Mouse (Mus musculus): ENCODE results near the gene Gm12166. TPM values are rescaled to one million over a fixed set of nuclear protein-coding genes. Genes with fewer than 3 reads are reported as not detected.

Gm12166 gene
- 1.3 TPM for polyA plus RNA-seq (2014; fragmentation: Illumina TruSeq; extraction: RNeasy Lipid Tissue Mini Kit (QIAGEN cat#74804); ENCODE audit: low read depth, low replicate concordance)

DNA sequence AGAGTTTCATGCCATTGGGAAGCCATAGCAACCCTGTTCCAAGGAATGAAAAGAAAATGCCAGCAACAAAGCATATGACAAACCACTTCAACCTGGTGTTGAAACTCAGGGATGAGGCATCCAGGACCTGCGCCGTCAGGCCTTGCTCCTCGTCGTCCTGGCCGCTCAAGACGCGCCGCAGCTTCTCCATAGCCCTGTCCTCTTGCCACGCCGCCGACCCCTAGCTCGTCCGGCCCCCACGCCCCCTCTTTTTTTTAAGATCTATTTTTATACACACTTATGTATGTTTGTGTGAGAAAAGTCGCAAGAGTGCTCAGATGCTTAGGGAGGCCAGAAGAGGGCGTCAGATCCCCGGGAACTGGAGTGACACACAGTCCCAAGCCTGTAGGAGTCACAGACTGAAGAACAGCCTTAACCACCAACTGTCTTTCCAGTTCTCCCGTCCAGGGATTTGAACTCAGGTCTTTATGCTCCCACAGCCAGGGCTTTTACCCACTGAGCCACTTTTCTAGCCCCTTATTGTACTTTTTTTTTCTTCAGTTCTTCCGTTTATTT is at the start of gene Gm12166:
Gene Gm12166, minus strand, starts transcription at position 217 of the 555 bp plus-strand sequence.

DNA sequence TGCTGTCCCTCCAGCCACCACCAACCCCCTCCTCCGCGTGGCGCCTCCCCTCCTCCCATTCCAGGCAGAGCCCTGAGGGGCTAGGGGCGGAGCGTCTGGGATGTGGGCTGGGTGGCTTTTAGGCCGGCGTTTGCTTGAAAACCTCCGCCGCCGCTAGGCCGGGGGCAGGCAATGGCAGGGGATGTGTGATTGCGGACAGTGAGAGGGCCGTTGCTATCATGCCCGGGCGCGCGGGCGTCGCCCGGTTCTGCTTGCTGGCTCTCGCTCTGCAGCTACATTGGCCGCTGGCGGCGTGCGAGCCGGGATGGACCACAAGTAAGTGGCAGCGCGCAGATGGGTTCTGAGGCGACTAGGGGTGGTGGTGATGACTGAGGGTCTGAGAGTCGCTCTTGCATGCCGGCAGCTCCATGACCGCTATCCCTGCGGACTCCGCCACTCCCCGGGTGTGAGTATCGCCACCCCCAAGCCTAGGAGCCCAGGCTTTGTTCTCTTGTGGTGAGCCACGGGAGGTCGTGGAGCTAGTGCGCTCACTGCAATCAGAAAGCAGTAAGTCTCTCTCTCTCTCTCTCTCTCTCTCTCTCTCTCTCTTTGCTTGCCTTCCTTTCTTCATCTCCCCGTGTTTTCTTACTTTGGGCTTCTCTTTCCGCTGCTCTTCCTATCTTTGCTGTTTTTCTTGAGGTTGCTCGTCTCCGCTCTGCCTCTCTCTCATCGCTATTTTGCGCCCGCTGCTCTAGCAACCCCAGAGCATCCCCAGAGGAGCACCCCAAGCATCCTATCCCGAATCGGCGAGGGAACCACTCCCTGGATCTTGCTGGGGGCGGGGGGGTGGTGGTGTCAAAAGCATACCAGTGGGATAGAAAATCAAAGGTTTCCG is 4.0 kb upstream of the Gm12166 start, which contains the start of gene Adam19:
Gene Adam19, plus strand, starts transcription at position 97 of the 874 bp plus-strand sequence.

Other genes with a start within 250 kb of the Gm12166 start
- 128 TPM for gene Clint1, start 200.3 kb downstream of the Gm12166 start, polyA plus RNA-seq (2014; fragmentation: Illumina TruSeq; extraction: RNeasy Lipid Tissue Mini Kit (QIAGEN cat#74804); ENCODE audit: low read depth, low replicate concordance)
- 1.9 TPM for gene Lsm11, start 107.4 kb downstream of the Gm12166 start, polyA plus RNA-seq (2014; fragmentation: Illumina TruSeq; extraction: RNeasy Lipid Tissue Mini Kit (QIAGEN cat#74804); ENCODE audit: low read depth, low replicate concordance)
- gene Thg1l, start 96.8 kb downstream of the Gm12166 start, polyA plus RNA-seq (2014; fragmentation: Illumina TruSeq; extraction: RNeasy Lipid Tissue Mini Kit (QIAGEN cat#74804); ENCODE audit: low read depth, low replicate concordance), result 10.0 TPM
- 1.9 TPM for gene Sox30, start 72.0 kb downstream of the Gm12166 start, polyA plus RNA-seq (2014; fragmentation: Illumina TruSeq; extraction: RNeasy Lipid Tissue Mini Kit (QIAGEN cat#74804); ENCODE audit: low read depth, low replicate concordance)
- gene Adam19, start 3.7 kb upstream of the Gm12166 start, polyA plus RNA-seq (2014; fragmentation: Illumina TruSeq; extraction: RNeasy Lipid Tissue Mini Kit (QIAGEN cat#74804); ENCODE audit: low read depth, low replicate concordance), result 6.3 TPM
- 2.9 TPM for gene Nipal4, start 114.2 kb upstream of the Gm12166 start, polyA plus RNA-seq (2014; fragmentation: Illumina TruSeq; extraction: RNeasy Lipid Tissue Mini Kit (QIAGEN cat#74804); ENCODE audit: low read depth, low replicate concordance)
- gene Fndc9, start 183.2 kb upstream of the Gm12166 start, polyA plus RNA-seq (2014; fragmentation: Illumina TruSeq; extraction: RNeasy Lipid Tissue Mini Kit (QIAGEN cat#74804); ENCODE audit: low read depth, low replicate concordance), result not detected

Measured in adipose tissue, adult 10 weeks (tissue).